Mouse (Mus musculus) liver, embryonic 18 days (tissue): ENCODE results near the gene Kremen2. TPM values are rescaled to one million over a fixed set of nuclear protein-coding genes. Genes with fewer than 3 reads are reported as not detected.

Experiments used
- polyA plus RNA-seq: library from polyadenylated mRNA; depleted of rRNA; stranded (reverse); fragments of >200 nt; gene quantifications from 2 replicates; pipeline ENCODE4 v1.2.3, GENCODE M21; 2012; rRNA removed

Kremen2 gene
- not detected in 2 replicates for polyA plus RNA-seq

GRCm38 (mm10) chr17:23745301-23746251, at the start of gene Kremen2:
Kremen2 (minus strand) TSS chr17:23745833.

GRCm38 (mm10) chr17:23790269-23791078, 44.8 kb upstream of the Kremen2 start, which contains the start of gene Srrm2:
Srrm2 (plus strand) TSS chr17:23790532.

GRCm38 (mm10) chr17:23785561-23786471, 40.2 kb upstream of the Kremen2 start, which contains the start of gene Flywch2:
Flywch2 (minus strand) TSS chr17:23786081.

GRCm38 (mm10) chr17:23771284-23772218, 25.9 kb upstream of the Kremen2 start, which contains the start of gene Flywch1:
Flywch1 (minus strand) TSS chr17:23771602.

GRCm38 (mm10) chr17:23740598-23741021, 5.0 kb downstream of the Kremen2 start, which contains the start of gene Paqr4:
Paqr4 (minus strand) TSS chr17:23740867.

GRCm38 (mm10) chr17:23725999-23726757, 19.5 kb downstream of the Kremen2 start, which contains the start of gene Pkmyt1:
Pkmyt1 (plus strand) TSS chr17:23726336.

GRCm38 (mm10) chr17:23722376-23723125, 23.1 kb downstream of the Kremen2 start, which contains the start of gene 1520401A03Rik:
1520401A03Rik (minus strand) TSS chr17:23722783.

Other genes with a start within 250 kb of the Kremen2 start
- 3.4 and 3.7 TPM in 2 replicates for gene Zfp213, start 181.6 kb downstream of the Kremen2 start, polyA plus RNA-seq
- gene Zfp13, start 146.3 kb downstream of the Kremen2 start, polyA plus RNA-seq: 2.8 and 3.6 TPM in 2 replicates
- gene Zscan10, start 145.0 kb downstream of the Kremen2 start, polyA plus RNA-seq: 0.02 TPM in 1 of 2 replicates, not detected in the other
- 1.1 and 1.3 TPM in 2 replicates for gene Mmp25, start 100.6 kb downstream of the Kremen2 start, polyA plus RNA-seq
- gene Bicdl2, start 85.3 kb downstream of the Kremen2 start, polyA plus RNA-seq: 0.07 and 0.11 TPM in 2 replicates
- 15.2 and 19.3 TPM in 2 replicates for gene Hcfc1r1, start 72.2 kb downstream of the Kremen2 start, polyA plus RNA-seq
- gene Thoc6, start 72.0 kb downstream of the Kremen2 start, polyA plus RNA-seq: 12.8 and 12.9 TPM in 2 replicates
- gene Tnfrsf12a, start 68.4 kb downstream of the Kremen2 start, polyA plus RNA-seq: 4.9 TPM in 2 replicates
- gene Cldn6, start 66.6 kb downstream of the Kremen2 start, polyA plus RNA-seq: 2.8 and 3.0 TPM in 2 replicates
- gene Cldn9, start 61.8 kb downstream of the Kremen2 start, polyA plus RNA-seq: 0.05 TPM in 2 replicates
- gene 1520401A03Rik, start 23.1 kb downstream of the Kremen2 start, polyA plus RNA-seq: 0.02 and 0.05 TPM in 2 replicates
- 15.3 and 19.6 TPM in 2 replicates for gene Pkmyt1, start 19.5 kb downstream of the Kremen2 start, polyA plus RNA-seq
- 2.7 and 3.4 TPM in 2 replicates for gene Paqr4, start 5.0 kb downstream of the Kremen2 start, polyA plus RNA-seq
- 5.5 and 5.8 TPM in 2 replicates for gene Flywch1, start 25.8 kb upstream of the Kremen2 start, polyA plus RNA-seq
- 1.1 and 1.3 TPM in 2 replicates for gene Flywch2, start 40.2 kb upstream of the Kremen2 start, polyA plus RNA-seq
- gene Srrm2, start 44.7 kb upstream of the Kremen2 start, polyA plus RNA-seq: 98.2 and 129 TPM in 2 replicates
- gene Elob, start 83.3 kb upstream of the Kremen2 start, polyA plus RNA-seq: 283 and 284 TPM in 2 replicates
- gene Prss33, start 90.2 kb upstream of the Kremen2 start, polyA plus RNA-seq: not detected in 2 replicates
- gene Prss32, start 98.0 kb upstream of the Kremen2 start, polyA plus RNA-seq: not detected in 2 replicates
- 0.14 and 0.19 TPM in 2 replicates for gene Prss41, start 98.3 kb upstream of the Kremen2 start, polyA plus RNA-seq
- not detected in 2 replicates for gene Prss21, start 122.2 kb upstream of the Kremen2 start, polyA plus RNA-seq
- gene Dcpp1, start 135.0 kb upstream of the Kremen2 start, polyA plus RNA-seq: not detected in 2 replicates
- gene Dcpp2, start 135.0 kb upstream of the Kremen2 start, polyA plus RNA-seq: not detected in 2 replicates
- gene Dcpp3, start 171.6 kb upstream of the Kremen2 start, polyA plus RNA-seq: not detected in 2 replicates
- not detected in 2 replicates for gene Sbp, start 195.8 kb upstream of the Kremen2 start, polyA plus RNA-seq
- gene Sbpl, start 209.4 kb upstream of the Kremen2 start, polyA plus RNA-seq: not detected in 2 replicates
- gene Prss30, start 234.7 kb upstream of the Kremen2 start, polyA plus RNA-seq: 0.14 and 0.16 TPM in 2 replicates